Mouse (Mus musculus): ENCODE measurements around the gene Gsta2.
"Not testable (repeated sequence)": the region's sequence is repeated elsewhere in the genome, so short reads cannot be mapped to it uniquely, and the experiment has no call there.

The Gsta2 gene

GRCm38 (mm10) chr9:78355611-78356010, at the start of gene Gsta2:
TSS of gene Gsta2 (minus strand) at chr9:78355788.
- no peak for DNase-seq

- DNase-seq: no peak
These were observed 46.0 kb upstream of the Gsta2 start for GRCm38 (mm10) chr9:78401596-78401995.

GRCm38 (mm10) chr9:78400570-78400969, 45.0 kb upstream of the Gsta2 start:
- no peak for DNase-seq

- DNase-seq: no peak
These were observed 40.9 kb upstream of the Gsta2 start for GRCm38 (mm10) chr9:78396517-78396916.

GRCm38 (mm10) chr9:78395630-78396351, 40.2 kb upstream of the Gsta2 start, which contains the start of gene Ddx43:
TSS of gene Ddx43 (plus strand) at chr9:78395777.
- DNase-seq: peak; percentile 12

- DNase-seq: no peak
These were observed 39.6 kb upstream of the Gsta2 start for GRCm38 (mm10) chr9:78395244-78395629.

GRCm38 (mm10) chr9:78394602-78395001, 39.0 kb upstream of the Gsta2 start:
- no peak for DNase-seq

GRCm38 (mm10) chr9:78393741-78394140, 38.2 kb upstream of the Gsta2 start:
- no peak for DNase-seq

- peak; percentile 3 for DNase-seq
These were observed 34.4 kb upstream of the Gsta2 start for GRCm38 (mm10) chr9:78389981-78390380.

GRCm38 (mm10) chr9:78386947-78387346, 31.4 kb upstream of the Gsta2 start:
- no peak for DNase-seq

- DNase-seq: peak; percentile 15
These were observed 30.3 kb upstream of the Gsta2 start for GRCm38 (mm10) chr9:78385893-78386292.

- peak; percentile 7 for DNase-seq
These were observed 22.7 kb upstream of the Gsta2 start, which contains the start of gene Ooep for GRCm38 (mm10) chr9:78378113-78378785. TSS of gene Ooep (minus strand) at chr9:78378725.

GRCm38 (mm10) chr9:78377546-78377945, 22.0 kb upstream of the Gsta2 start:
- no peak for DNase-seq

GRCm38 (mm10) chr9:78375486-78375885, 19.9 kb upstream of the Gsta2 start:
- no peak for DNase-seq

GRCm38 (mm10) chr9:78374885-78375389, 19.3 kb upstream of the Gsta2 start:
- DNase-seq: no peak

- DNase-seq: no peak
These were observed 18.8 kb upstream of the Gsta2 start for GRCm38 (mm10) chr9:78374397-78374796.

GRCm38 (mm10) chr9:78372827-78373504, 17.4 kb upstream of the Gsta2 start:
- peak; percentile 9 for DNase-seq

- DNase-seq: no peak
These were observed 15.9 kb upstream of the Gsta2 start for GRCm38 (mm10) chr9:78371441-78371840.

GRCm38 (mm10) chr9:78369786-78370185, 14.2 kb upstream of the Gsta2 start:
- no peak for DNase-seq

GRCm38 (mm10) chr9:78369349-78369748, 13.8 kb upstream of the Gsta2 start:
- no peak for DNase-seq

GRCm38 (mm10) chr9:78368671-78369293, 13.2 kb upstream of the Gsta2 start:
- no peak for DNase-seq

- not testable (repeated sequence) for DNase-seq
These were observed 12.4 kb upstream of the Gsta2 start, which contains the start of gene Dppa5a for GRCm38 (mm10) chr9:78367959-78368358. TSS of gene Dppa5a (minus strand) at chr9:78368177.
